Mouse (Mus musculus) colon, adult 2 months (tissue): ENCODE data around the gene Rbm20. TPM values are rescaled to one million over a fixed set of nuclear protein-coding genes. Genes with fewer than 3 reads are reported as not detected.

Experiments
- polyA plus RNA-seq: library from polyadenylated mRNA; depleted of rRNA; stranded (reverse); fragments of >200 nt; gene quantifications from 2 replicates; pipeline ENCODE4 v1.2.3, GENCODE M21; 2012; rRNA removed

Gene Rbm20
- 0.44 and 0.78 TPM in 2 replicates for polyA plus RNA-seq

DNA sequence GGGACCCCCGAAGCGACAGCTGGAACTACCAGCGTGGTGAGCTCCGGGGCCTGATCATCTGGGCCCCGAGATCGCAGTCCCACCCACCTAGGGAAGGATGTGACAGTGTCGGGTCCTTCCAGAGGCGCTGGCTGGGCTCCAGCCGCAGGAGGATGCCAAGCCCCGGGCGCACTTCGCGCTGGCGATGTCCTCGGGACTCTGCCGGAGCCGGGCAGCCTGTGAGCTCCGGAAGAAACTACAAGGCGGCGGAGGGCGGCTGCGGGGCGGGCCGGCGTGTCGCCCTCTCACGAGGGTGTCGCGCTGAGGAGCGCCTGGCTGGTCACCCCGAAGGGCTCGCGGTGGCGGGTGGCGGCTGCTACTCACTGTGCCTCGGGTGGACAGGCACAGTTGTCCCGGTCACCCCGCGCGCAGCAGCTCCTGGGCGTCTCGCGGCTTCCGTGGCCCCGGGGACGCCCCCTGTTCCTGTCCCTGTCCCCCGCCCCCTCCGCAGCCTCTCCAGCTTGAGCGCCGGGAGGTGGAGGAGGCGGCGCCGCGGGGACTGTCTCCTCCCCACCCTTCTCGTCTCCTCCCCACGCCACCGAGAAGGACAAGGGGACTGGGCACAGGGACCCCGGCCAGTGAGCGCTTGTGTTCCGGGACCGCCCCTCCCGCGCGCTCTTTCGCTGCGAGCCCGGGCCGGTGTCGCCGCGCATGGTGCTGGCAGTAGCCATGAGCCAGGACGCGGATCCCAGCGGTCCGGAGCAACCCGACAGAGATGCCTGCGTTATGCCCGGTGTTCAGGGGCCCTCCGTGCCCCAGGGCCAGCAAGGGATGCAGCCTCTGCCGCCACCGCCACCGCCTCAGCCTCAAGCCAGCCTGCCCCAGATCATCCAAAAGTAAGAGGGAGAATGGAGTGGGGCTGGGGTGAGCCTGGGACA is at the start of gene Rbm20:
TSS of gene Rbm20 (plus strand) at position 589 of the 917 bp plus-strand sequence.

DNA sequence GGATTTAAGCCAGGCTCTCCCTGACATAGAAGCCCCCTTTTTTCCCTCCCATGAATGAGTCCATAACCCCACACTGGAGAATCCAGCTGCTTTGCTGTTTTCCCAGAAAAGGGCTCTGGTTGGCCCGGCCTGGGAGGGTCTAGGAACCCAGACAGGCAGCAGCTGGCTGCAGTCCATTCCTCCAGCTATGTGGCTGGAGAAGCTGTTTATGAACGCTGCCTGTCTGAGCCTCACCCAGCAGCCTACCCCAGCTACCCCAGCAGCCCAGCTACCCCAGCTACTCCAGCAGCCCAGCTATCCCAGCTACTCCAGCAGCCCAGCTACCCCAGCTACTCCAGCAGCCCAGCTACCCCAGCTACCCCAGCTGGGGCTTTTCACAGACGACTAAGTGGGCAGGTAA is 215.0 kb downstream of the Rbm20 start, which contains the start of gene Pdcd4:
TSS of gene Pdcd4 (plus strand) at position 171 of the 400 bp plus-strand sequence.

Other genes starting within 250 kb of the Rbm20 start
- gene Dusp5, start 148.2 kb upstream of the Rbm20 start, polyA plus RNA-seq, result 12.6 and 15.1 TPM in 2 replicates
- gene Nutf2-ps1, start 88.2 kb upstream of the Rbm20 start, polyA plus RNA-seq, result 84.1 and 102 TPM in 2 replicates
- gene Smc3, start 76.9 kb upstream of the Rbm20 start, polyA plus RNA-seq, result 2.8 and 2.9 TPM in 2 replicates
- gene Pdcd4, start 214.9 kb downstream of the Rbm20 start, polyA plus RNA-seq, result 7.7 and 9.8 TPM in 2 replicates